Mouse (Mus musculus): Measurements from ENCODE around the gene Galnt17.

Galnt17 gene

GRCm38 (mm10) chr5:131019346-131019965 is 288.8 kb downstream of the Galnt17 start:
- peak; percentile 25 for DNase-seq (ENCODE audit: low spot score)

- no peak for DNase-seq (ENCODE audit: low spot score)
Observed at GRCm38 (mm10) chr5:131016066-131016465, 292.2 kb downstream of the Galnt17 start.

GRCm38 (mm10) chr5:131015341-131015740 is 293.0 kb downstream of the Galnt17 start:
- no peak for DNase-seq (ENCODE audit: low spot score)

- no peak for DNase-seq (ENCODE audit: low spot score)
Observed at GRCm38 (mm10) chr5:131013816-131014215, 294.5 kb downstream of the Galnt17 start.

- no peak for DNase-seq (ENCODE audit: low spot score)
Observed at GRCm38 (mm10) chr5:131013101-131013500, 295.2 kb downstream of the Galnt17 start.

- peak; percentile 61 for DNase-seq (ENCODE audit: low spot score)
Observed at GRCm38 (mm10) chr5:131009510-131009909, 298.8 kb downstream of the Galnt17 start.

- no peak for DNase-seq (ENCODE audit: low spot score)
Observed at GRCm38 (mm10) chr5:131008507-131008906, 299.8 kb downstream of the Galnt17 start.

- peak; percentile 63 for DNase-seq (ENCODE audit: low spot score)
Observed at GRCm38 (mm10) chr5:131007871-131008505, 300.3 kb downstream of the Galnt17 start.

- DNase-seq (ENCODE audit: low spot score), result no peak
Observed at GRCm38 (mm10) chr5:131007198-131007597, 301.1 kb downstream of the Galnt17 start.

GRCm38 (mm10) chr5:131006524-131006923 is 301.8 kb downstream of the Galnt17 start:
- DNase-seq (ENCODE audit: low spot score), result no peak

- no peak for DNase-seq (ENCODE audit: low spot score)
Observed at GRCm38 (mm10) chr5:131000572-131000971, 307.7 kb downstream of the Galnt17 start.

GRCm38 (mm10) chr5:130979321-130979720 is 329.0 kb downstream of the Galnt17 start:
- DNase-seq (ENCODE audit: low spot score), result no peak

- DNase-seq (ENCODE audit: low spot score), result no peak
Observed at GRCm38 (mm10) chr5:130978871-130979270, 329.4 kb downstream of the Galnt17 start.

GRCm38 (mm10) chr5:130977999-130978398 is 330.3 kb downstream of the Galnt17 start:
- no peak for DNase-seq (ENCODE audit: low spot score)

- DNase-seq (ENCODE audit: low spot score), result no peak
Observed at GRCm38 (mm10) chr5:130952361-130952760, 355.9 kb downstream of the Galnt17 start.

GRCm38 (mm10) chr5:130950894-130951400 is 357.4 kb downstream of the Galnt17 start:
- DNase-seq (ENCODE audit: low spot score), result peak; percentile 39

GRCm38 (mm10) chr5:130950421-130950820 is 357.9 kb downstream of the Galnt17 start:
- DNase-seq (ENCODE audit: low spot score), result peak; percentile 15

GRCm38 (mm10) chr5:130949710-130950109 is 358.6 kb downstream of the Galnt17 start:
- DNase-seq (ENCODE audit: low spot score), result no peak

- DNase-seq (ENCODE audit: low spot score), result peak; percentile 26
Observed at GRCm38 (mm10) chr5:130938911-130939608, 369.2 kb downstream of the Galnt17 start.

GRCm38 (mm10) chr5:130938274-130938741 is 370.0 kb downstream of the Galnt17 start:
- peak; percentile 71 for DNase-seq (ENCODE audit: low spot score)

GRCm38 (mm10) chr5:130930999-130931398 is 377.3 kb downstream of the Galnt17 start:
- DNase-seq (ENCODE audit: low spot score), result no peak

- DNase-seq (ENCODE audit: low spot score), result no peak
Observed at GRCm38 (mm10) chr5:130927794-130928149, 380.5 kb downstream of the Galnt17 start.
